ENCODE assay signal across 8 mouse cellular contexts in genomic region chr4:149549221-149549925, GRCm38 (mm10). TPM values are rescaled to one million over a fixed set of nuclear protein-coding genes. Genes with fewer than 3 reads are reported as not detected.
DNase-seq lines count a peak whose midpoint lies in the region; ATAC-seq and TF ChIP-seq lines count a peak whose summit lies in the region.

No protein-coding gene starts in this region.

- TF ChIP-seq POLR2A in cerebellum, adult 2 months (IDR thresholded peaks at IDR 0.05; ENCODE audit: borderline replicate concordance, insufficient read depth, low read length) = no peak

- no peaks in the 10 kb centered on the region for H3K9me3 ChIP-seq in hindbrain, embryonic 12.5 days (replicated peaks)
- H3K9me3 ChIP-seq in lung, embryonic 16.5 days (ENCODE audit: control insufficient read depth, low read length) = no peaks in the 10 kb centered on the region

- no peak overlapping the region for H3K4me3 ChIP-seq in cerebellum, adult 2 months (replicated peaks; ENCODE audit: insufficient read depth, low read depth, low read length)
- no peak overlapping the region for H3K4me3 ChIP-seq in hindbrain, embryonic 12.5 days
- H3K4me3 ChIP-seq in lung, embryonic 16.5 days (ENCODE audit: low read length) = no peak overlapping the region

- ATAC-seq in frontal cortex, adult (ENCODE audit: low TSS enrichment) = peak; percentile 87
- ATAC-seq in hindbrain, embryonic 12.5 days (ENCODE audit: low FRiP score) = peak; percentile 80
- ATAC-seq in lung, embryonic 16.5 days (ENCODE audit: low read depth) = peak; percentile 77

- H3K9ac ChIP-seq in hindbrain, embryonic 12.5 days = no peak overlapping the region
- H3K9ac ChIP-seq in lung, embryonic 16.5 days (ENCODE audit: low read length) = no peak overlapping the region

- DNase-seq in Muller cell, postnatal 12 days (ENCODE audit: inconsistent ontology term) = peak; percentile 85
- DNase-seq in cerebellum, adult 2 months = peak; percentile 90 to 91
- peak; percentile 89 for DNase-seq in layer of hippocampus, adult 9-11 months
- DNase-seq in ovary, postnatal 36 days (ENCODE audit: low spot score) = peak; percentile 56
- peak; percentile 71 for DNase-seq in thymus, postnatal 14 days

- H3K4me2 ChIP-seq in hindbrain, embryonic 12.5 days (replicated peaks) = no peak overlapping the region
- H3K4me2 ChIP-seq in lung, embryonic 16.5 days (ENCODE audit: low read depth, low read length) = no peak overlapping the region

- H3K27ac ChIP-seq in cerebellum, adult 2 months (ENCODE audit: insufficient read depth, low read length) = no peak overlapping the region
- no peak overlapping the region for H3K27ac ChIP-seq in hindbrain, embryonic 12.5 days
- H3K27ac ChIP-seq in lung, embryonic 16.5 days (ENCODE audit: low read length) = no peak overlapping the region

- H3K27me3 ChIP-seq in cerebellum, adult 2 months (ENCODE audit: control insufficient read depth, insufficient read depth, low read length) = no peaks in the 10 kb centered on the region
- no peaks in the 10 kb centered on the region for H3K27me3 ChIP-seq in hindbrain, embryonic 12.5 days
- H3K27me3 ChIP-seq in lung, embryonic 16.5 days (ENCODE audit: control insufficient read depth, insufficient read depth, low read depth, low read length) = no peaks in the 10 kb centered on the region

- peak; percentile 98 for TF ChIP-seq CTCF in cerebellum, adult 2 months (IDR thresholded peaks at IDR 0.05; ENCODE audit: borderline replicate concordance, insufficient read depth, low read depth, low read length)

- 49% methylated on average over 9 of the region's 9 CpGs for WGBS in cerebellum, adult 2 months
- 64% methylated on average over 9 of the region's 9 CpGs for WGBS in hindbrain, embryonic 12.5 days
- 61% methylated on average over 9 of the region's 9 CpGs for WGBS in lung, embryonic 16.5 days

- peaks cover 9% of the 10 kb centered on the region for H3K4me1 ChIP-seq in cerebellum, adult 2 months (ENCODE audit: control insufficient read depth, insufficient read depth, low read length)
- peaks cover 5% of the 10 kb centered on the region; the same call in 1 of the 2 replicates for H3K4me1 ChIP-seq in hindbrain, embryonic 12.5 days
- H3K4me1 ChIP-seq in lung, embryonic 16.5 days (replicated peaks; ENCODE audit: control insufficient read depth, insufficient read depth, low read length) = no peaks in the 10 kb centered on the region

- H3K36me3 ChIP-seq in hindbrain, embryonic 12.5 days = peaks cover 26% of the 10 kb centered on the region
- H3K36me3 ChIP-seq in lung, embryonic 16.5 days (ENCODE audit: control insufficient read depth, insufficient read depth, low read length) = 0 out of 2 replicates have a peak, but pooled peaks cover 10% of the 10 kb centered on the region

RNA-seq across cellular contexts. Expression of gene Ctnnbip1, which starts 31.3 kb away (rescaled TPM):
- 33.3 and 34.6 TPM in 2 replicates for polyA plus RNA-seq in cerebellum, adult 2 months (2012; rRNA removed)
- 79.0 and 87.1 TPM in 2 replicates for polyA plus RNA-seq in hindbrain, embryonic 12.5 days (2016; fragmentation: Nextera tagmentation; extraction: Ambion mirVana)
- polyA plus RNA-seq in lung, embryonic 16.5 days (2015; fragmentation: Nextera tagmentation; extraction: Ambion mirVana) = 57.5 and 59.7 TPM in 2 replicates

RNA-seq across cellular contexts. Expression of gene Clstn1, which starts 36.9 kb away (rescaled TPM):
- 301 and 324 TPM in 2 replicates for polyA plus RNA-seq in cerebellum, adult 2 months (2012; rRNA removed)
- 135 and 138 TPM in 2 replicates for polyA plus RNA-seq in hindbrain, embryonic 12.5 days (2016; fragmentation: Nextera tagmentation; extraction: Ambion mirVana)
- 13.6 and 15.3 TPM in 2 replicates for polyA plus RNA-seq in lung, embryonic 16.5 days (2015; fragmentation: Nextera tagmentation; extraction: Ambion mirVana)
